Mouse (Mus musculus) neural tube, embryonic 13.5 days (tissue): ENCODE results near the gene Gm28434. TPM values are rescaled to one million over a fixed set of nuclear protein-coding genes. Genes with fewer than 3 reads are reported as not detected.

Experiments
- polyA plus RNA-seq: library from polyadenylated mRNA; unstranded; fragments of >200 nt; fragmentation: Nextera tagmentation; extraction: Ambion mirVana; gene quantifications from 2 replicates; pipeline ENCODE4 v1.2.1, GENCODE M21; 2015

The Gm28434 gene
- polyA plus RNA-seq, 1 experiment from 2014 or later: not detected

Other genes starting within 250 kb of the Gm28434 start
- not detected in 2 replicates for gene Csn1s2a, start 194.9 kb upstream of the Gm28434 start, polyA plus RNA-seq
- gene Csn1s2b, start 161.4 kb upstream of the Gm28434 start, polyA plus RNA-seq: not detected in 2 replicates
- gene Prr27, start 143.8 kb upstream of the Gm28434 start, polyA plus RNA-seq: not detected in 2 replicates
- gene Odam, start 84.5 kb upstream of the Gm28434 start, polyA plus RNA-seq: not detected in 2 replicates
- 0.41 TPM in 1 of 2 replicates, not detected in the other for gene Csn3, start 43.9 kb upstream of the Gm28434 start, polyA plus RNA-seq
- not detected in 2 replicates for gene 2310003L06Rik, start 58 bp upstream of the Gm28434 start, polyA plus RNA-seq
- gene Cabs1, start 9.9 kb downstream of the Gm28434 start, polyA plus RNA-seq: not detected in 2 replicates
- gene Smr3a, start 33.0 kb downstream of the Gm28434 start, polyA plus RNA-seq: not detected in 2 replicates
- not detected in 2 replicates for gene Smr2, start 117.0 kb downstream of the Gm28434 start, polyA plus RNA-seq
- gene Gm11116, start 142.0 kb downstream of the Gm28434 start, polyA plus RNA-seq: not detected in 2 replicates
- gene Gm11115, start 184.6 kb downstream of the Gm28434 start, polyA plus RNA-seq: not detected in 2 replicates